Mouse (Mus musculus) liver, embryonic 14.5 days (tissue): ENCODE measurements around the gene Ccdc125. TPM values are rescaled to one million over a fixed set of nuclear protein-coding genes. Genes with fewer than 3 reads are reported as not detected.

ENCODE experiments used
- ATAC-seq: fragments of 200-750 bp; cut with Nextera tagmentation; 2 replicates; pipeline ENCODE4 v1.8.0; 2017; ENCODE audit warnings: moderate number of reproducible peaks, mild to moderate bottlenecking, moderate library complexity; ENCODE audit not compliant: insufficient read depth
- DNase-seq, 3 experiments: peaks; one replicate each; pipeline ENCODE4 v3.0.0-alpha.2; 2012 to 2013; ENCODE audit warnings: low read depth in 3 of 3, low spot score in 3 of 3
- H3K27ac ChIP-seq: fragments of 300-500 bp; sonication (generic); 2 replicates; pipeline ENCODE4 v1.5.1; 2014; ENCODE audit warnings: moderate library complexity, mild to moderate bottlenecking, control low read depth, inconsistent platforms
- H3K27me3 ChIP-seq: fragments of 300-500 bp; sonication (generic); 2 replicates; pipeline ENCODE4 v1.6.1; 2014; ENCODE audit warnings: mild to moderate bottlenecking, low read length, moderate library complexity; ENCODE audit not compliant: control insufficient read depth, insufficient read depth
- H3K36me3 ChIP-seq: fragments of 300-500 bp; sonication (generic); replicated peaks from 2 replicates; pipeline ENCODE4 v1.6.1; 2014; ENCODE audit warnings: low read depth; ENCODE audit not compliant: control insufficient read depth, insufficient read depth
- H3K4me1 ChIP-seq, 2 experiments: fragments of 200-500 bp in 1 of 2; fragments of 300-500 bp in 1 of 2; sonication (generic) in 1 of 2; replicated peaks; 2 replicates each; pipeline ENCODE4 v1.6.1; 2012 to 2014; ENCODE audit warnings: antibody characterized with exemption in 1 of 2, inconsistent platforms in 1 of 2, low read length in 1 of 2; ENCODE audit not compliant: control insufficient read depth in 2 of 2, insufficient read depth in 2 of 2
- H3K4me2 ChIP-seq: fragments of 300-500 bp; sonication (generic); 2 replicates; pipeline ENCODE4 v1.6.1; 2014; ENCODE audit warnings: low read depth, mild to moderate bottlenecking, control low read depth, moderate library complexity
- H3K4me3 ChIP-seq, 2 experiments: fragments of 200-500 bp in 1 of 2; fragments of 300-500 bp in 1 of 2; sonication (generic) in 1 of 2; 2 replicates each; pipeline ENCODE4 v1.5.1; 2012 to 2014; ENCODE audit warnings: low read depth in 2 of 2, low read length in 2 of 2, mild to moderate bottlenecking in 2 of 2, control low read depth in 1 of 2, inconsistent platforms in 1 of 2, moderate library complexity in 1 of 2; ENCODE audit not compliant: insufficient read depth in 1 of 2
- H3K9ac ChIP-seq: fragments of 300-500 bp; sonication (generic); replicated peaks from 2 replicates; pipeline ENCODE4 v1.6.1; 2014; ENCODE audit warnings: mild to moderate bottlenecking, control low read depth, moderate library complexity
- H3K9me3 ChIP-seq: fragments of 300-500 bp; sonication (generic); 2 replicates; pipeline ENCODE4 v1.6.1; 2016; ENCODE audit warnings: low read length, mixed read lengths; ENCODE audit not compliant: control insufficient read depth
- CTCF ChIP-seq: IDR thresholded peaks from 2 replicates; pipeline ENCODE4 v1.5.1; 2016; ENCODE audit warnings: antibody characterized with exemption, low read depth, control low read depth
- EP300 ChIP-seq: IDR thresholded peaks from 2 replicates; pipeline ENCODE4 v1.6.1; 2016; ENCODE audit warnings: antibody characterized with exemption, low read depth
- WGBS: fragments of 180-500 bp; shearing (Covaris S2); extraction: QIAGEN DNeasy Blood & Tissue Kit; methylation state at CpG from one replicate; pipeline ENCODE4 v1.1.7; 2014; ENCODE audit not compliant: insufficient replicate concordance; 5-methylcytosine and 5-hydroxymethylcytosine counted together
- polyA plus RNA-seq, 2 experiments: library from polyadenylated mRNA; depleted of rRNA in 1 of 2; stranded (reverse) in 1 of 2; unstranded in 1 of 2; fragments of >200 nt; fragmentation: Nextera tagmentation in 1 of 2; extraction: Ambion mirVana in 1 of 2; gene quantifications; 2 replicates each; pipeline versions ENCODE4 v1.2.1 to v1.2.3; 2012 to 2014

The Ccdc125 gene
- polyA plus RNA-seq, 2 experiments = 3.7 to 4.2 TPM

DNA sequence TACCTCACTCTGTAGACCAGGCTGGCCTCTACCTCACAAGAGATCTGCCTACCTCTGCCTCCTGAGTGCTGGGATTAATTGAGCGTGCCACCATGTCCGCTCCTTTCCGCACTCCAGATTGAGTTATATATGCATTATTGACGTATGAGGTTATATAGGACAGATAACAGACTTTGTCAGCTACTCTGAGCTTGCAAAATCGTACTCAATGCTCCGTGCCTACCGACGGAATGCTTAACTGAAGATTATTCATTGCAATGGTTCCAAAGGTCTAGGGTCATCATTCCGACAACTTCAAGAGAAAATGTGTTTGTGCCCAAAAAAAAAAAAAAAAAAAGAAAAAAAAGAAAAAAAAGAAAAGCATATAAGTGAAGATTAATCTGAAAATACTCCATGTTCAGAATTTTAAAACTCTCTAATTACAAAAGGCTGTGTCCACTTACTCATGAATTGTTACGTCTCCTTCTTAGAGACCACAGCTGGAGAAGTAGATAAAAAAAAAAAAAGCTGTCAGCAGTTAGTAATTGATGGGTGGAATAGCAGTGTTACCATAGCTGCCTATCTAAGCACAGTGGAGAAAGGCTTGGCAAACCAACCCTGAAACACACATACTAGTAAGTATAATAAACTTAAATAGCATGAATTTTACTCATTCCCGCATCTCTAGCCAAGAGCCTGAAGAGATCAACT, 74.0 kb downstream of the Ccdc125 start:
- Histone ChIP-seq H3K4me3 (peak overlapping the region; percentile 72 to 81), H3K27me3 (no peaks in the 10 kb centered on the region), H3K9me3 (no peaks in the 10 kb centered on the region), H3K4me1 (peaks cover 13 to 35% of the 10 kb centered on the region in 2 experiments), H3K9ac (peak overlapping the region; percentile 77), H3K36me3 (peaks cover 3% of the 10 kb centered on the region), H3K4me2 (peak overlapping the region; percentile 84), H3K27ac (peak overlapping the region; percentile 76)
- WGBS = 55% methylated on average over 11 of the region's 11 CpGs
- ATAC-seq = peak; percentile 52
- TF ChIP-seq CTCF (no peak), EP300 (peak; percentile 57)
- peak in 2 of 3 experiments; percentile 55 to 58 for DNase-seq

DNA sequence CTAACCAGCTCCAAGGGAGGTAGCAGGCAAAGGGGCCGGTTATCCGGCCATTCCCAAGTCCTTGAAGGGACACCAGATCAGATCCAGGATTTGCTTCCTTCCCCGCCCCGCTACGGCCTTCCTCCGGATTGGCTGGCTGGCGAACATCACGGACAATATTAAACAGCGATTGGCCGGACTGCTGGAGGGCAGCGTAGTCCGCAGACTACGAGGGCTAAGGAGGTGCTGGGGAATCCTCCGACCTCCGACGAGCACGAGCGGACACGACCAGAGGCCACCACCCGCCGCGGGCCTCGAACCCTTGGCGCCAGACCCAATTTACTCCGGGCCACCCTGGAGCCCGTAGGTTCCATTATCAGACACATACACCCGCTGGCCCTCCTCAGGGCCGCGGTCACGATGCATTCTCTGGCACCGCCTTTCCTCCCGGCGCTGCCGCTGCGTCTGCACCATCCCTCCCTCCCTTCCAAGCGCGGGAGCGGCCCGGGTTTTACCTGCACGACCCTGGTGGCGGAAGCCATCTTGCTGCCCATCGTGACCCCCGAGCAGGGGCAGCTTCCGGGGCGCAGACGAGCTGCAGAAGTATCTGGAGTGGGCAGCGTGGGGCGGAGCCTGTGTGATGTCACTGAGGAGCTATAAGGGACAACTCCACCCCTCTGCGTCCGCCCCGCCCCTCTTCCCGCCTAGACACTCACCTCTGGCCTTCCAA, 74.7 kb downstream of the Ccdc125 start, which contains the start of gene Mrps36:
Gene Mrps36 (minus strand): TSS at position 624 of the 709 bp plus-strand sequence.
- Histone ChIP-seq H3K4me1 (peaks cover 13 to 40% of the 10 kb centered on the region in 2 experiments), H3K4me2 (peak within 1 kb of the TSS; percentile 84), H3K9me3 (no peaks in the 10 kb centered on the region), H3K27ac (peak within 1 kb of the TSS; percentile 76), H3K27me3 (no peaks in the 10 kb centered on the region), H3K4me3 (peak within 1 kb of the TSS; percentile 72 to 81), H3K9ac (peak within 1 kb of the TSS; percentile 77), H3K36me3 (peaks cover 3% of the 10 kb centered on the region)
- DNase-seq (peak; percentile 88 to 92 (median 90)), ATAC-seq (peak; percentile 90)
- peak; percentile 23; the same call in 1 of the 2 replicates for TF ChIP-seq CTCF
- TF ChIP-seq EP300 = no peak
- 1% methylated on average over 52 of the region's 52 CpGs for WGBS

DNA sequence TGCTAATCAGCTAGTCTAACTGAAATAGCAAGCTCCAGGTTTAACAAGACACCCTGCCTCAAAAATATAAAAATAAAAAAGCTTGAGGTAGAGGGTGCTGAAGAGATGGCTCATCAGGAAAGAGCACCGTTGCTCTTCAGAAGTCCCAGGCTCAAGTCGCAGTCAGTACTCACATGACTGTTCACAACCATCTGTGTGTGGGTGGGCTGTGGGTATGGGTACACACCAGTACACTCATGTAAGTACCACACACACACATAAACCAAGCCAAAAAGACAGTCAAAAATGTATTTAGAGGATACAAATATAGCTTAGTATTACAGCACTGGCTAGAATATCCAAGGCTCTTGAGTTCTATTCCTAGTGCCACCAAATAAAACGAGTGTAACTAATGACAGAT, 76.6 kb downstream of the Ccdc125 start:
- no peak overlapping the region for H3K4me2 ChIP-seq
- no peaks in the 10 kb centered on the region for H3K27me3 ChIP-seq
- WGBS = 79% methylated on average over 3 of the region's 3 CpGs

More for the DNA sequence above, 76.6 kb downstream of the Ccdc125 start:
- Histone ChIP-seq H3K4me3 (no peak overlapping the region), H3K36me3 (no peaks in the 10 kb centered on the region), H3K9me3 (no peaks in the 10 kb centered on the region), H3K9ac (no peak overlapping the region), H3K27ac (no peak overlapping the region), H3K4me1 (peaks cover 27 to 52% of the 10 kb centered on the region in 2 experiments)
- no peak for ATAC-seq
- no peak for TF ChIP-seq EP300
- TF ChIP-seq CTCF = no peak
- DNase-seq = no peak

Other genes starting within 250 kb of the Ccdc125 start
- gene Naip1, start 216.8 kb upstream of the Ccdc125 start, polyA plus RNA-seq (2012; rRNA removed) = 0.01 TPM in 2 replicates
- gene Naip1, start 216.8 kb upstream of the Ccdc125 start, polyA plus RNA-seq (2014; fragmentation: Nextera tagmentation; extraction: Ambion mirVana) = not detected in 2 replicates
- 18.5 and 26.3 TPM in 2 replicates for gene Gtf2h2, start 177.1 kb upstream of the Ccdc125 start, polyA plus RNA-seq (2012; rRNA removed)
- 25.1 and 28.2 TPM in 2 replicates for gene Gtf2h2, start 177.1 kb upstream of the Ccdc125 start, polyA plus RNA-seq (2014; fragmentation: Nextera tagmentation; extraction: Ambion mirVana)
- 2.1 and 2.4 TPM in 2 replicates for gene Ocln, start 117.0 kb upstream of the Ccdc125 start, polyA plus RNA-seq (2012; rRNA removed)
- 4.8 and 5.9 TPM in 2 replicates for gene Ocln, start 117.0 kb upstream of the Ccdc125 start, polyA plus RNA-seq (2014; fragmentation: Nextera tagmentation; extraction: Ambion mirVana)
- gene Marveld2, start 52.7 kb upstream of the Ccdc125 start, polyA plus RNA-seq (2012; rRNA removed) = 3.0 and 4.0 TPM in 2 replicates
- 5.9 and 6.5 TPM in 2 replicates for gene Marveld2, start 52.7 kb upstream of the Ccdc125 start, polyA plus RNA-seq (2014; fragmentation: Nextera tagmentation; extraction: Ambion mirVana)
- 74.2 and 111 TPM in 2 replicates for gene Ak6, start 18.7 kb upstream of the Ccdc125 start, polyA plus RNA-seq (2012; rRNA removed)
- gene Ak6, start 18.7 kb upstream of the Ccdc125 start, polyA plus RNA-seq (2014; fragmentation: Nextera tagmentation; extraction: Ambion mirVana) = 183 and 191 TPM in 2 replicates
- gene Rad17, start 18.7 kb upstream of the Ccdc125 start, polyA plus RNA-seq (2012; rRNA removed) = 4.9 and 8.5 TPM in 2 replicates
- 13.6 TPM in 2 replicates for gene Rad17, start 18.7 kb upstream of the Ccdc125 start, polyA plus RNA-seq (2014; fragmentation: Nextera tagmentation; extraction: Ambion mirVana)
- gene Taf9, start 18.1 kb upstream of the Ccdc125 start, polyA plus RNA-seq (2012; rRNA removed) = 5.5 and 10.0 TPM in 2 replicates
- gene Taf9, start 18.1 kb upstream of the Ccdc125 start, polyA plus RNA-seq (2014; fragmentation: Nextera tagmentation; extraction: Ambion mirVana) = 18.0 and 20.8 TPM in 2 replicates
- gene Cdk7, start 61.2 kb downstream of the Ccdc125 start, polyA plus RNA-seq (2012; rRNA removed) = 11.7 and 16.6 TPM in 2 replicates
- 36.7 and 40.2 TPM in 2 replicates for gene Cdk7, start 61.2 kb downstream of the Ccdc125 start, polyA plus RNA-seq (2014; fragmentation: Nextera tagmentation; extraction: Ambion mirVana)
- 33.5 and 56.1 TPM in 2 replicates for gene Mrps36, start 74.9 kb downstream of the Ccdc125 start, polyA plus RNA-seq (2012; rRNA removed)
- gene Mrps36, start 74.9 kb downstream of the Ccdc125 start, polyA plus RNA-seq (2014; fragmentation: Nextera tagmentation; extraction: Ambion mirVana) = 135 and 150 TPM in 2 replicates
- 13.9 and 26.6 TPM in 2 replicates for gene Cenph, start 106.2 kb downstream of the Ccdc125 start, polyA plus RNA-seq (2012; rRNA removed)
- gene Cenph, start 106.2 kb downstream of the Ccdc125 start, polyA plus RNA-seq (2014; fragmentation: Nextera tagmentation; extraction: Ambion mirVana) = 40.2 and 40.3 TPM in 2 replicates
- gene Ccnb1, start 116.9 kb downstream of the Ccdc125 start, polyA plus RNA-seq (2012; rRNA removed) = 100 and 123 TPM in 2 replicates
- 255 and 287 TPM in 2 replicates for gene Ccnb1, start 116.9 kb downstream of the Ccdc125 start, polyA plus RNA-seq (2014; fragmentation: Nextera tagmentation; extraction: Ambion mirVana)
- gene Slc30a5, start 163.7 kb downstream of the Ccdc125 start, polyA plus RNA-seq (2012; rRNA removed) = 15.6 and 20.6 TPM in 2 replicates
- gene Slc30a5, start 163.7 kb downstream of the Ccdc125 start, polyA plus RNA-seq (2014; fragmentation: Nextera tagmentation; extraction: Ambion mirVana) = 27.4 and 30.4 TPM in 2 replicates